Mouse (Mus musculus) cerebellum, postnatal 36 days (tissue): ENCODE results near the gene Lmo1.
"Not testable (repeated sequence)": the region's sequence is repeated elsewhere in the genome, so short reads cannot be mapped to it uniquely, and the experiment has no call there.

ENCODE experiments used
- DNase-seq, 2 experiments: peaks; one replicate each; pipeline ENCODE4 v3.0.0; 2021 to 2022; ENCODE audit warnings: mixed read lengths in 2 of 2

The Lmo1 gene

DNA sequence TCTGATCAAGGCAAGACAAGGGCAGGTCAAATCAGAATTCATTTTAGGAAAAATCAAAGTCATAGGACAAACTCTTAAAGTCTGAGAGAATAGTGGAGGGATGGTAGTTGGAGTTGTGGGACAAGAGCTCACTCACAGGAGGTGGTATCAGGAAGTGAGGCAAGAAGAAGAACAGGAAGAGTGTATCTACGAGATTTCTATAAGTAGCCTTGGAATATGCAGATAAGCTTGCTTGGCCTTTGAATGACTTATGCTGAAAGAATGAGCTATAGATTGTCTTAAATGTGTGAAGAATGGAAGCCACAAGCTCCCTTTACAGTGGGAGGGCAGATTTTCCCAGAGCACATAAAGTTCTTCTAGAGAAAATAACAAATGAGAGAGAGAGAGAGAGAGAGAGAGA lies 70.1 kb downstream of the Lmo1 start:
- DNase-seq = no peak

DNA sequence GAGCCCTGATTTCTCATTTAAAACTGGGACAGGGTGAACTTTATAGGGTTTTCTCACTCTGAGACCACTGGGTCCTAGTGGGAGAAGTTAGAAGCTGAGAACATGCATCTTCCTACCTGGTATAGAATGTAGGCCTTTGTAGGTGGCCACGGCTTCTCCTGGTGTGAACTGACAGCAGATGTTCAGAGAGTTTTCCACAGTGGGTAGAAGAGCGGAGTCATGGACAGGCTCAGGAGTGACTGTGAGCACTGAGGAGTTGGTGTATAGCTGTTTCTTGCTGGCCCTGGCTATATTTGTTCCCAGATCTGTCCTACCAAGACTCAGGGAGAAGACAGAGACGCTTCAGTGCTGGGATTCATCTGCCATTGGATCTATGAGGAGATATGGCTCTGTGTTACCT lies 73.8 kb downstream of the Lmo1 start:
- no peak for DNase-seq

DNA sequence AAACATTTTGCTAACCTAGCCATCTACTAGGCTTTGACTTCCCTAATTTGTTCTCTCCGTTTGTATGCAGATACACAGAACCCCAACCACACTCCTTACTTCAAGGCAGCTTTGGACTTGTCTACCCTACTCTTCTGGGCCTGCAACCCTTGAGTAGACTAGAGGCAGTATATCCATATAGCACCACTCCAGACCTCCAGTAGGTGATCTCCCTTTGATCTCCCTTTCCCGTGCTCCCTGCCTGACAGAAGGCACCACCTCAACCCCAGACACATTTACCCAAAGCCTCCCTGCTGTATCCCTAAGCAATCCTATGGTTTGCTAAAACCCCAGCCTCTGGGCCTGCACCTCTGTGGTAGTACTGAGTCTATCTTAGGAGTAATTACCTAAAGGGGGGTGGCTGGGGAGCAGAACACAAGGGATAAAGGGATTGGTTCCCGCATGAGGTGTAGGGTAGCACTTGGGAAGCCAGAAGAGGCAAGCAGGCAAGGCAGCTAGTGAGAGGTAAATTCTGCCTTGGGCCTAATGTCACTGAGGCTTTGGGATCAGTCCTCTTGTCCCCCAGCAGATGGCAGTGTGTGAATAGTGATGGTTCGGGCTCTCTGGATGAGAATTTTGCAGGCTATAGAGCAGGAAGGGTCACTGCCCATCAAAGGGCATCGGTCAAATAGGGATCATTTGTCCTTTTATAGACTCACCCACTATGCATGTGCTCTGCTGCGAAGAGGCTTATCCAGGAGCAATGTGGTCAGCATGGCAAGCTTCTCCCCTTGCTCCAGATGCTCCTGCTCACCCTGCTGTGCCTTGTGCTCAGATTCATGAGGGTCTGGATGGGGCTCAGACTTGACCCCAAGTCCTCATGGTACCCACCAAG lies 76.6 kb downstream of the Lmo1 start:
- peak; percentile 49 to 72 for DNase-seq

GRCm38 (mm10) chr7:109097203-109097602 lies 77.8 kb downstream of the Lmo1 start:
- no peak for DNase-seq

DNA sequence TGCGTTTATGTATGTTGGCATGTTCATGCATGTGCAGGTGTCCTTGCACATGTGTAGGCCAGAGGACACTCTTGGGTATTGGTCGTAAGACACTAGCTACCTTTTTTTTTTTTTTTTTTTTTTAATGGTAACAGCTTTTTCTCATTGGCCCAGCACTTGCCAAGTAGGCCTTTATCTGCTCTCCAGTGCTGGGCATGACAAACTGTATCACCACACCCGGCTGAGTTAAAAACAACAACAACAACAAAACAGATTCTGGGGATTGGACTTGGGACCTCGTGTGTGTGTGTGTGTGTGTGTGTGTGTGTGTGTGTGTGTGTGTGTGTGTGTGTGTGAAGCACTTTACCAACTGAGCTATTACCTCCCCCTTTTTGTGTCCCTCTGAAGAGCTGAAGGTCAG lies 78.4 kb downstream of the Lmo1 start:
- no peak for DNase-seq

GRCm38 (mm10) chr7:109094294-109094693 lies 80.7 kb downstream of the Lmo1 start:
- no peak for DNase-seq

GRCm38 (mm10) chr7:109091316-109091715 lies 83.7 kb downstream of the Lmo1 start:
- not testable (repeated sequence) for DNase-seq
